ENCODE assay signal across 15 mouse cellular contexts in genomic region chr6:134430161-134430799, GRCm38 (mm10). TPM values are rescaled to one million over a fixed set of nuclear protein-coding genes. Genes with fewer than 3 reads are reported as not detected.
DNase-seq lines count a peak whose midpoint lies in the region; TF ChIP-seq lines count a peak whose summit lies in the region.
"Had no signal": no experiment of that assay in that cellular context is flagged by ENCODE, and none has a peak within 500 bp of the region (broad histone marks: within the 10 kb centered on the region; RNA-seq: fewer than 3 reads in every experiment).

No protein-coding gene starts in this region.

- intact Hi-C loops in gastrocnemius, adult 2 months (cut with DNase I), result no loop called here
- intact Hi-C loops in heart, postnatal 14 days (cut with DNase I), result no loop called here

- H3K27ac ChIP-seq in gastrocnemius, adult 2 months, result peak overlapping the region; percentile 28; the same call in 1 of the 2 replicates
- H3K27ac ChIP-seq: neural tube, embryonic 13.5 days had no signal

- no peak for DNase-seq in gastrocnemius, adult 2 months
- DNase-seq in gastrocnemius, postnatal 25 days, result no peak
- DNase-seq in kidney, postnatal 10 days, result peak; percentile 30
- no peak for DNase-seq in kidney, postnatal 4 days
- DNase-seq in ES-CJ7 (ENCODE audit: low read depth, low spot score), result peak; percentile 28
- peak; percentile 12 to 34 for DNase-seq in heart, postnatal 14 days
- DNase-seq in retina, embryonic 14.5 days (ENCODE audit: low spot score), result no peak
- no peak for DNase-seq in right cerebral cortex, adult 18-20 months
- DNase-seq: cerebellum, adult 9-11 months; liver; right cerebral cortex, postnatal 14 days; thymus, postnatal 14 days had no signal

- H3K4me3 ChIP-seq in gastrocnemius, adult 2 months, result no peak overlapping the region
- H3K4me3 ChIP-seq: neural tube, embryonic 13.5 days had no signal

- no peak for TF ChIP-seq CTCF in gastrocnemius, adult 2 months (IDR thresholded peaks at IDR 0.05)

RNA-seq across cellular contexts. Expression of gene Bcl2l14, which starts 34.2 kb away (rescaled TPM):
- not detected for total RNA-seq in gastrocnemius, adult 2 months (2021)
- not detected for total RNA-seq in gastrocnemius, postnatal 25 days (2021)
- total RNA-seq in heart, postnatal 14 days (2021), result not detected
- total RNA-seq: left cerebral cortex, adult 18-20 months; midbrain, postnatal 0 days had no signal

Comparison
In these comparisons a context has a peak if more than half of its experiments do, and no peak if none do; other contexts are left out.
1. DNase-seq: peak in kidney, postnatal 10 days (single experiment), ES-CJ7 (single experiment) and heart, postnatal 14 days (2 of 2); none in gastrocnemius, adult 2 months (single experiment), gastrocnemius, postnatal 25 days (single experiment), kidney, postnatal 4 days (0 of 2), retina, embryonic 14.5 days (single experiment) and right cerebral cortex, adult 18-20 months (single experiment).